Mouse (Mus musculus) limb, embryonic 13.5 days (tissue): Measurements from ENCODE around the gene Vnn3. TPM values are rescaled to one million over a fixed set of nuclear protein-coding genes. Genes with fewer than 3 reads are reported as not detected.

Source experiments
- ATAC-seq: fragments of 200-750 bp; cut with Nextera tagmentation; 2 replicates; pipeline ENCODE4 v1.8.0; 2017; ENCODE audit warnings: low read depth, moderate number of reproducible peaks, moderate TSS enrichment; ENCODE audit not compliant: low FRiP score
- H3K27ac ChIP-seq: fragments of 300-500 bp; sonication (generic); 2 replicates; pipeline ENCODE4 v1.5.1; 2015; ENCODE audit warnings: inconsistent platforms, mild to moderate bottlenecking, moderate library complexity
- H3K27me3 ChIP-seq: fragments of 300-500 bp; sonication (generic); 2 replicates; pipeline ENCODE4 v1.6.1; 2015; ENCODE audit warnings: mild to moderate bottlenecking, inconsistent platforms
- H3K36me3 ChIP-seq: fragments of 300-500 bp; sonication (generic); 2 replicates; pipeline ENCODE4 v1.6.1; 2015; ENCODE audit warnings: inconsistent platforms, mild to moderate bottlenecking, moderate library complexity
- H3K4me1 ChIP-seq: fragments of 300-500 bp; sonication (generic); 2 replicates; pipeline ENCODE4 v1.6.1; 2015; ENCODE audit warnings: inconsistent platforms
- H3K4me2 ChIP-seq: fragments of 300-500 bp; sonication (generic); replicated peaks from 2 replicates; pipeline ENCODE4 v1.6.1; 2015; ENCODE audit warnings: inconsistent platforms, mild to moderate bottlenecking, moderate library complexity
- H3K4me3 ChIP-seq: fragments of 300-500 bp; sonication (generic); 2 replicates; pipeline ENCODE4 v1.5.1; 2015; ENCODE audit warnings: moderate library complexity, mild to moderate bottlenecking, inconsistent platforms
- H3K9ac ChIP-seq: fragments of 300-500 bp; sonication (generic); 2 replicates; pipeline ENCODE4 v1.6.1; 2015; ENCODE audit warnings: mild to moderate bottlenecking, inconsistent platforms
- H3K9me3 ChIP-seq: fragments of 300-500 bp; sonication (generic); 2 replicates; pipeline ENCODE4 v1.6.1; 2016; ENCODE audit warnings: inconsistent platforms
- WGBS: fragments of 180-500 bp; shearing (Covaris S2); methylation state at CpG from one replicate; pipeline ENCODE4 v1.1.7; 2015; 5-methylcytosine and 5-hydroxymethylcytosine counted together
- polyA plus RNA-seq: library from polyadenylated mRNA; unstranded; fragments of >200 nt; fragmentation: Nextera tagmentation; extraction: Ambion mirVana; gene quantifications from 2 replicates; pipeline ENCODE4 v1.2.1, GENCODE M21; 2015

Gene Vnn3
- polyA plus RNA-seq, 1 experiment from 2014 or later, result not detected

GRCm38 (mm10) chr10:23901119-23901518 is 49.9 kb downstream of the Vnn3 start:
- Histone ChIP-seq H3K4me3 (no peak overlapping the region), H3K9ac (no peak overlapping the region), H3K27me3 (no peaks in the 10 kb centered on the region), H3K36me3 (no peaks in the 10 kb centered on the region), H3K9me3 (no peaks in the 10 kb centered on the region), H3K4me2 (no peak overlapping the region), H3K4me1 (no peaks in the 10 kb centered on the region), H3K27ac (no peak overlapping the region)
- WGBS, result 88% methylated on average over 3 of the region's 3 CpGs
- no peak for ATAC-seq

- no peak overlapping the region for H3K4me2 ChIP-seq
- H3K9ac ChIP-seq, result no peak overlapping the region
- WGBS, result 89% methylated on average over 1 of the region's 1 CpGs
Observed at GRCm38 (mm10) chr10:23905661-23906060, 54.4 kb downstream of the Vnn3 start.

More at GRCm38 (mm10) chr10:23905661-23906060, 54.4 kb downstream of the Vnn3 start:
- H3K9me3 ChIP-seq, result no peaks in the 10 kb centered on the region
- no peak overlapping the region for H3K4me3 ChIP-seq
- no peak for ATAC-seq
- H3K27me3 ChIP-seq, result no peaks in the 10 kb centered on the region
- no peaks in the 10 kb centered on the region for H3K36me3 ChIP-seq
- H3K4me1 ChIP-seq, result no peaks in the 10 kb centered on the region
- H3K27ac ChIP-seq, result no peak overlapping the region

Other genes starting within 250 kb of the Vnn3 start
- gene Rps12, start 64.2 kb upstream of the Vnn3 start, polyA plus RNA-seq, result 174 and 179 TPM in 2 replicates
- 16.6 and 18.1 TPM in 2 replicates for gene Slc18b1, start 54.5 kb upstream of the Vnn3 start, polyA plus RNA-seq
- gene Vnn1, start 43.2 kb downstream of the Vnn3 start, polyA plus RNA-seq, result 0.95 and 1.1 TPM in 2 replicates
- not detected in 2 replicates for gene Taar1, start 68.9 kb downstream of the Vnn3 start, polyA plus RNA-seq
- not detected in 2 replicates for gene Taar2, start 87.1 kb downstream of the Vnn3 start, polyA plus RNA-seq
- not detected in 2 replicates for gene Taar3, start 98.1 kb downstream of the Vnn3 start, polyA plus RNA-seq
- gene Taar4, start 109.0 kb downstream of the Vnn3 start, polyA plus RNA-seq, result not detected in 2 replicates
- gene Taar5, start 119.2 kb downstream of the Vnn3 start, polyA plus RNA-seq, result not detected in 2 replicates
- not detected in 2 replicates for gene Taar6, start 134.2 kb downstream of the Vnn3 start, polyA plus RNA-seq
- gene Taar7a, start 142.0 kb downstream of the Vnn3 start, polyA plus RNA-seq, result not detected in 2 replicates
- not detected in 2 replicates for gene Taar7b, start 148.5 kb downstream of the Vnn3 start, polyA plus RNA-seq
- gene Taar7d, start 175.8 kb downstream of the Vnn3 start, polyA plus RNA-seq, result not detected in 2 replicates
- not detected in 2 replicates for gene Taar7e, start 186.2 kb downstream of the Vnn3 start, polyA plus RNA-seq
- gene Taar7f, start 198.0 kb downstream of the Vnn3 start, polyA plus RNA-seq, result not detected in 2 replicates
- not detected in 2 replicates for gene Taar8a, start 225.0 kb downstream of the Vnn3 start, polyA plus RNA-seq
- not detected in 2 replicates for gene Taar8b, start 240.8 kb downstream of the Vnn3 start, polyA plus RNA-seq